Mouse (Mus musculus) ES-Bruce4 (cell line): ENCODE results near the gene Sugct.

Experiments used
- EP300 ChIP-seq: IDR thresholded peaks from 2 replicates; pipeline ENCODE4 v1.6.1; 2011; ENCODE audit warnings: low read depth, low read length; ENCODE audit not compliant: insufficient read depth
- POLR2A ChIP-seq: IDR thresholded peaks from one replicate; pipeline ENCODE4 v1.8.1; 2011; ENCODE audit warnings: low read length; ENCODE audit not compliant: insufficient read depth

- no peak for TF ChIP-seq POLR2A
- TF ChIP-seq EP300: no peak
These were observed 5.9 kb downstream of the Sugct start for GRCm38 (mm10) chr13:17689461-17689860.
